Mouse (Mus musculus): Measurements from ENCODE around the gene Rnd2.
"Not testable (repeated sequence)": the region's sequence is repeated elsewhere in the genome, so short reads cannot be mapped to it uniquely, and the experiment has no call there.

The Rnd2 gene

GRCm38 (mm10) chr11:101446860-101447259 lies 17.9 kb upstream of the Rnd2 start:
- DNase-seq (ENCODE audit: inconsistent ontology term): not testable (repeated sequence)

DNA sequence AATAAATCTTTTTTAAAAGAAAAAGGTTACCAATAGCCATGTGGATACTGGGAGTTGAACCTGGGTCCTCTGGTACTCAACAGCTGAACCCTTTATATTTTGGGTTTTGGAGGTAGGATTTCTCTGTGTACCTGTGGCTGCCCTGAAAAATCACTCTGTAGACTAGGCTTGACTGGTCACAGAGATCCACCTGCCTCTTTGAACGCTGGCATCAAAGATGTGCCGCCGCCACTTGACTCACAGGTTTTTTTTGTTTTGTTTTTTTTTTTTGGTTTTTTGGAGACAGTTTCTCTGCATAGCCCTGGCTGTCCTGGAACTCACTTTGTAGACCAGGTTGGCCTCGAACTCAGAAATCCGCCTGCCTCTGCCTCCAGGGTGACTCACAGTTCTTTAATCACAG lies 17.0 kb upstream of the Rnd2 start:
- no peak for DNase-seq (ENCODE audit: inconsistent ontology term)

DNA sequence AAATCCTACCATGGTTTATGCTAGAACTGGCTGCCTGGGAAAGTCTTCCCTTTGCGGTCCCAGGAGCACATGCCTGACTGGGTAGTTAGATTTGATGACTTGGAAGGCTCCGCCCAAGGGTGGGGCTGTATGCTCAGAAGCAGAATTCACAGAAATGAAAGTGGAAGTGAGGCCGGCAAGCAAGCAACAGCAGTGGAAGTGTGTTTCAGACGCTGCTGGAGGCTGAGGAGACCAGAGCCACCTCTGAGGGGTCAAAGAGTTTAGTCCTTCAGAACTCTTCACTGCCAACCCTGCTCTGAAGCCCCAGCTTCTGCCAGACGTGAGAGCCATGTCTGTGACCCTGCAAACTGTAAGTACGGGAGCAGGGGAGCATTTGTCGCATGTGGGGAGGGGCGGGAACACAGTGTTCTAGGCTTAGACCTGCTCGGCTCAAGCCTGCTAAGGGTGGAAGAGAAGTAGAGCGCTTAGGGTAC lies 16.5 kb upstream of the Rnd2 start, which contains the start of gene Ifi35:
Ifi35 (plus strand) TSS at position 134 of the 473 bp plus-strand sequence.
- peak; percentile 88 for DNase-seq (ENCODE audit: inconsistent ontology term)

- DNase-seq (ENCODE audit: inconsistent ontology term): no peak
These were observed 15.9 kb upstream of the Rnd2 start for GRCm38 (mm10) chr11:101448899-101449298.

GRCm38 (mm10) chr11:101449596-101449995 lies 15.2 kb upstream of the Rnd2 start:
- DNase-seq (ENCODE audit: inconsistent ontology term): not testable (repeated sequence)

- DNase-seq (ENCODE audit: inconsistent ontology term): no peak
These were observed 14.4 kb upstream of the Rnd2 start for GRCm38 (mm10) chr11:101450394-101450793.

GRCm38 (mm10) chr11:101451536-101451935 lies 13.3 kb upstream of the Rnd2 start:
- no peak for DNase-seq (ENCODE audit: inconsistent ontology term)

GRCm38 (mm10) chr11:101452093-101452774 lies 12.6 kb upstream of the Rnd2 start:
- no peak for DNase-seq (ENCODE audit: inconsistent ontology term)

DNA sequence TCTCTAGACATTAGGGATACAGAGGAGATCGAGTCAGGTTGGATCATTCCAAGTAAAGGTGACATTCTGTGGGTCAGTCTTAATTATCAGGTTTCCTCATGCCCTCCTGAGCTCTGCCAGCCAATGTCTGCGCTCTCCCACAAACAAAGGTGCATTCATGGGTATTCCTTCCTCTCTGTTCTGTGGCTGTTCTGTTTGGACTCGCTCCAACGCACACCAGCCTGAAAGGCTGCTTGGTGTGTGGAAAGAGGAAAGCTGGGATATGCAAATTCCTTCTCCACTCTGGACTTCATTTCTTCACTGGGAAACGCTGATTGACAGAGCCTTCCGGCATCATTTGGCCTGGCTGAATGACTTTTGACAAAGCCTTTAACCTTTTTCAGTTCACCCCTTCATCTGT lies 10.1 kb upstream of the Rnd2 start:
- DNase-seq (ENCODE audit: inconsistent ontology term): peak; percentile 83

- DNase-seq (ENCODE audit: inconsistent ontology term): no peak
These were observed 9.2 kb upstream of the Rnd2 start for GRCm38 (mm10) chr11:101455627-101456026.

DNA sequence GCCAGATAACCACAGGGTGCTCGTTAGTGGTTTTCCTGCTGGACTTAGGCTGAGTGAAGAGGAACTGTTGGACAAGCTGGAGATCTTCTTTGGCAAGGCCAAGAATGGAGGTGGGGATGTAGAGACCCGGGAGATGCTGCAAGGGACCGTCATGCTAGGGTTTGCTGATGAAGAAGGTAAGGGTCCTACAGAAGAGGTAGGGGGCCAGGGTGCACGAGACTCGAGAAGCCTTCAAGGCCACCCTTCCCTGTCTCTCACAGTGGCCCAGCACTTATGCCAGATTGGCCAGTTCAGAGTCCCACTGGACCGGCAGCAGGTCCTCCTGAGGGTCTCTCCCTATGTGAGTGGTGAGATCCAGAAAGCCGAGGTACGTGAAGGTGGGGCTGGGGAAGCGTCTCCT lies 7.2 kb upstream of the Rnd2 start:
- DNase-seq (ENCODE audit: inconsistent ontology term): no peak

DNA sequence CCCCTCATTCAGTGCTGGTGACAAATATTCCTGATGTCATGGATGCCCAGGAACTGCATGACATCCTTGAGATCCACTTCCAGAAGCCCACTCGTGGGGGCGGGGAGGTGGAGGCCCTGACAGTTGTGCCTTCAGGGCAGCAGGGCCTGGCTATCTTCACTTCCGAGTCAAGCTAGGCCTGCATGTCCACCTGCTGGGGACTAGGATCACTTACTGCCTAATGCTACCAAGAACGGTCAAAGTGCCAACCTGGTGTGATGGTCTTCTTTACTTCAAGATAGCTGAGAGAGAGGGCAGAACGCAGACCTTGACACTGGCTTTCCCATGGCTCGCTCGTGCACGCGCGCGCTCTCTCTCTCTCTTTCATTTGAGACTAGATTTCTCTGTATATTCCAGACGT lies 6.6 kb upstream of the Rnd2 start:
- DNase-seq (ENCODE audit: inconsistent ontology term): no peak

DNA sequence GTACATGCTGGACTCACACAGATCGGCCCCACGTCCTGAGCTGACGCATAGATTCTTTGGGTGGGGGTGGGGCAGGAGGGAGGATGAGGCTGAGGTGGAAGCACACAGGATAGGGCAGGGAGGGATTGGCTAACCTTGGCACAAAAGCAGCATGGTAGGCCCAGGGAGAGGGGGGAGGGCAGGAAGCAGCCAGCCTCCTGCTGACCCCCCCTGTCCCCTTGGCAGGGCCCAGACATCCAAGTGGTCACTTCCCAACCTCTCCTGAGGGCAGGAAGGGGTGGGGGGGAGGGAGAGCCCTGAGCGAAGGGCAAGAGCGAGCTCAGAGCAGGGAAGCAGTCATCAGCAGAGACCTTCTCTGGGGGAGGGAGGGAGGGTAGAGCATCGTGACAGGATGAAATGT lies 5.1 kb upstream of the Rnd2 start:
- no peak for DNase-seq (ENCODE audit: inconsistent ontology term)

GRCm38 (mm10) chr11:101460321-101460720 lies 4.5 kb upstream of the Rnd2 start:
- no peak for DNase-seq (ENCODE audit: inconsistent ontology term)

GRCm38 (mm10) chr11:101462141-101462540 lies 2.7 kb upstream of the Rnd2 start:
- no peak for DNase-seq (ENCODE audit: inconsistent ontology term)

GRCm38 (mm10) chr11:101462583-101463440 lies 2.0 kb upstream of the Rnd2 start:
- no peak for DNase-seq (ENCODE audit: inconsistent ontology term)

GRCm38 (mm10) chr11:101465101-101465868 lies 486 bp downstream of the Rnd2 start:
- DNase-seq (ENCODE audit: inconsistent ontology term): peak; percentile 86

DNA sequence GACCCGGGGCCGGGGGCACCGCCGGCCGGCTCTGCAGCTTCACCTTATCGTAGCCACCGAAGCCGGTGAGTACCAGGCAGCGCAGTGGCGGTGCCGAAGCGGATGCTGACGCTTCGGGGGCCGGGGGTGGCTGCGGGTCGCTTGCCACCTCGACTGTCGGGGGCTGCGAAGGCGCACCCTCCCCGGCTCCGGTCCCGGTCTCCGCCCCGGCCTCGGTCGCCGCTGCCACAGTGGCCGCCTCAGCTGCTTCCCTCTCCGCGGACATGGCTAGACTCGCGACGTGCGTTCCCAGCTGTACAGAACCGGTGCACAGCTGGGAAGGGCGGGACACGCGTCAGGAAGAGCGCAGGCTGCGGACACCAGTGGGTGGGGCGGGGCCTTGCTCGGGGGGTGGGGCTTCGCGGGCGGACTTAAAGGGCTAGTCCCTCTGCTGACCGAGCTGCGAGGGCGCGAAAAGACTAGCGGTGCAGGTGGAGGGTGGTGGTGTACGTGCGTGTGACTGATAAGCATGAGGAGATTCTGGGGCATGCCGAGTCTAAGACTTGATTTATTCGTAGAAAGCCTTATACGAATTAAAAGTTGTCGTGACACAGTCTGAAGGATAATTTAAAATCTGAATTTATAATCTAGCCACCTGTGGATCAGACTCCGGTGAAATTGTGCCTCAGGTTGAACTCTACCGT lies 1.2 kb downstream of the Rnd2 start, which contains the start of gene Vat1:
Vat1 (minus strand) TSS at position 362 of the 683 bp plus-strand sequence.
- DNase-seq (ENCODE audit: inconsistent ontology term): peak; percentile 83

DNA sequence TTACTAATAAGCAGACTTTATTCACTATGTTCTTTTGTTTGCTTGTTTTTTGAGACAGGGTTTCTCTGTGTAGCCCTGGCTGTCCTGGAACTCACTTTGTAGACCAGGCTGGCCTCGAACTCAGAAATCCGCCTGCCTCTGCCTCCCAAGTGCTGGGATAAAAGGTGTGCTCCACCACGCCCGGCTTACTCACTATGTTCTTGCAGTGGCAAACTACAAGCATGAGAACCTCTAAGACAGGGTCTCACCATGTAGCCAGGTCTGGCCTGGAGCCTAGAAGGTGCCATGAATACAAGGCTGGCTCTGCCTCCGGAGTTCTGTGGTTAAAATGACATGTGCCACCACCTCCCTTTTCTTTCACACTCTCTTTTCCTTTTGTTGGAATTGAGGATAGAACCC lies 1.8 kb downstream of the Rnd2 start:
- DNase-seq (ENCODE audit: inconsistent ontology term): not testable (repeated sequence)

DNA sequence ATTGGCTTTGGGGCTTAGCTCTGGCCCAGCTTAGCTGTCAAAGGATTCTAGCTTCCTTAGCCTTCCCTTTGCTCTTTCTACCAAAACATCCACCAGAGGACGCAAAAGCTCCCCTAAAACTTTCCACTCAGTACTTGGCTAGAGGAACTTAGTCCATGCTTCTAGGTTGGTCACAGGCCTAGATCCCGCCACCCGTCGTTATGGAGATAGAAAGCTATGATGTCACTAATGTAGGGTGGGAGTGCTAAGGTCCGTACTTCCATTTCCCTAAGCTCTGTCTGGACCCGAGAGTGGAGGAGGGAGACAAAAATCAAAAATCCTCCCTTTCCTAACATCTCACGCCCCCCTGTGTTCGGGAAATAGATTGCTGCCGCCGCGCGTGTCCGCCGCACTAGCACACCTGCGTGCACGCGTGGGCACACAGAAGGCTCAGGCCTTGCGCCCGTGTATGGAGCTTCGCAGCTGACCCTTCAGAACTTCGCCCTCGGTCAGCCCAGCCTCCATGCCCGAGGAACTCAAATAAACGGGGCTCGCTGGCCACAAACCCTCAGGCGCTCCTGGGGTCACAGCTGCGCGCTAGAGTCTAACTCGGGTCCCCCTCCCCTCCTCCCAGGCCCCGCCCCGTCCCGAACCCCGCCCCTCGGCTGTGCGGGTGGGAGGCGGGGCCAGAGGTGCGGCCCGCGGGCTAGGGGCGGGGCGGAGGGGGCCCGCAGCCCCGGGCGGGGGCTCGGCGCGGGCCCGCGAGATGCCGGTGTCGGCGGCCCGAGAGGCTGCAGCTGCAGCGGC lies 2.9 kb downstream of the Rnd2 start:
- peak; percentile 92 for DNase-seq (ENCODE audit: inconsistent ontology term)

DNA sequence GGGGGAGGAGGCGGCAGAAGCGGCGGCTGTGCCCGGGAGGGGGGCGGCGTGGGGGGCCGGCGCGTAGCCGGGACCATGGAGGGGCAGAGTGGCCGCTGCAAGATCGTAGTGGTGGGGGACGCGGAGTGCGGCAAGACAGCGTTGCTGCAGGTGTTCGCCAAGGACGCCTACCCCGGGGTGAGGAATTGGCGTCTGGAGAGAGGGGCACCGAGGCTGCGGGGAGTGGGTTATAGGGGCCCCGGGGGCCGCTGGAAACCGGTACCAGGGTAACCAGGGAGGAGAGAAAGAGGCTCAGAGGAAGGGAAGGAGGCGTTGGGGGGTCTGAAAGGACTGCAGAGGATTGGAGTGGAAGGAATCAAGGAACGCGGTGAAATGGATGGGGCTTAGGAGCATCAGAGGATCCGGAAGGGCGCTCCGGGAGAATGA lies 3.5 kb downstream of the Rnd2 start:
- no peak for DNase-seq (ENCODE audit: inconsistent ontology term)

All from Muller cell, postnatal 12 days (primary cell).